Mouse (Mus musculus): ENCODE data around the gene Arid5a. TPM values are rescaled to one million over a fixed set of nuclear protein-coding genes. Genes with fewer than 3 reads are reported as not detected.

Arid5a gene
- polyA plus RNA-seq, 2 experiments = 1.1 to 1.9 TPM

DNA sequence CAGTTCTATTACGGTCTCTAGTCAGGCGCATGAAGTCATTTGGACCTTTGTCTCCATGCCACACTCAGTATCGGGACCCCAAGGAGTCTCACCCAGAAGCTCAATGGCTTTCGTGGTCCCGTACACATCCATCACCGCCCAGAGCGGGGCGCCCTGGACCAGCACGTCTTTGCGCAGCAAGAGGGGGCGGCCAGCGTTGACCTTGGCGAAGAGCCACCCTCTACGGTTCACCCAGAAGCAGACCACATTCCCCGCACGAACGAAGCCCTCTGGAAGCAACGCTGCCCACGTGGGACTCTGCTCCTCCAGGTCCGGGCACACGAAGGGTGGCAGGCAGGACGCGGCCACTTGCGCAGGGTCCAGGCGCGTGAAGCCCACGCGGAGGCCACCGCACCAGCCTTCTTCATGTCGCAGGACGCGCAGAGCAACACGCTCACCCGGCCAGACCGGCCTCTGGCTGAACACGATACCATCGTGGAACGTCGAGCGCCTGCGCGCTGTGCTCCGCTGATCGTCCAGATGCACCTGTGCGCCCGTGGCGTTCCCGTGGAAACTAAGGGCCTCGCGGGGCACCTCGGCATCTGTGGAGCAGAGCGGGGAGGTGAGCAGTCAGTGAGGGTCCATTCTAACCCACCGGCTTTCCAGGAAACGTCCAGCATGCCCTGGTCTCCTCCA lies 38.3 kb upstream of the Arid5a start:
- no peak overlapping the region for H3K4me3 ChIP-seq (ENCODE audit: insufficient read depth in 1 of 2, low read depth in 2 of 2, low read length in 2 of 2)
- no peak overlapping the region for H3K4me2 ChIP-seq (ENCODE audit: low read depth)
- no peaks in the 10 kb centered on the region for H3K9me3 ChIP-seq (ENCODE audit: control insufficient read depth, low read length)
- no peaks in the 10 kb centered on the region for H3K27me3 ChIP-seq (ENCODE audit: control insufficient read depth, insufficient read depth, low read length)
- no peak overlapping the region for H3K27ac ChIP-seq
- no peak overlapping the region for H3K9ac ChIP-seq (replicated peaks)
- H3K36me3 ChIP-seq (replicated peaks; ENCODE audit: control insufficient read depth, insufficient read depth, low read depth) = no peaks in the 10 kb centered on the region
- no peak for DNase-seq (ENCODE audit: low read depth in 3 of 3, low spot score in 3 of 3)
- no peak for ATAC-seq (ENCODE audit: insufficient read depth)
- peaks cover 4 to 32% of the 10 kb centered on the region in 2 experiments; a peak in 2 of 4 replicates for H3K4me1 ChIP-seq (replicated peaks; ENCODE audit: control insufficient read depth in 2 of 2, insufficient read depth in 2 of 2, low read length in 1 of 2)
- 75% methylated on average over 54 of the region's 54 CpGs for WGBS (ENCODE audit: insufficient replicate concordance)
- no peak for TF ChIP-seq EP300 (IDR thresholded peaks at IDR 0.05; ENCODE audit: low read depth)
- TF ChIP-seq CTCF (IDR thresholded peaks at IDR 0.05; ENCODE audit: low read depth) = no peak

DNA sequence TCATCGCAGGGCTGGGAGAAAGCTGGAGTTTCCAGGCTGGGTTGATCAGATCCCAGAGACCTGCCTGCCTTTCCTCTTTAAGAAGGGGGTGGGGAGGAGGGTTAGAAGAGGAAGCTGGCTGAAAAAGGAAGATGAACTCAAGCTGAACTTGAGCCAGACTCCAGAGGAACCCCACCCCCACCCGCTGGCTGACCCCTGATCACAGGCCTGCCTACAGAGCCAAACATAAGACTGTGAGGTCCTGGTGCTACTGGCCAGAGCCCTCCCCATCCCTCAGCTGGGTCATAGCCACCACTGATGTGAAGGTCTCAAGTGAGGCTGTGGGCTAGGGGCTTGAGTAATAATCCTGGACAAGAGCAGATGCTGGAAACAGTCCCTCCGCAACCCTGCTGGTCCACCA lies 36.9 kb upstream of the Arid5a start:
- ATAC-seq (ENCODE audit: insufficient read depth) = no peak
- TF ChIP-seq CTCF (IDR thresholded peaks at IDR 0.05; ENCODE audit: low read depth) = no peak
- no peak for TF ChIP-seq EP300 (IDR thresholded peaks at IDR 0.05; ENCODE audit: low read depth)
- 29% methylated on average over 3 of the region's 3 CpGs for WGBS (ENCODE audit: insufficient replicate concordance)
- no peak for DNase-seq (ENCODE audit: low read depth in 3 of 3, low spot score in 3 of 3)
- H3K4me3 ChIP-seq (ENCODE audit: insufficient read depth in 1 of 2, low read depth in 2 of 2, low read length in 2 of 2) = no peak overlapping the region
- no peaks in the 10 kb centered on the region for H3K27me3 ChIP-seq (ENCODE audit: control insufficient read depth, insufficient read depth, low read length)
- H3K9me3 ChIP-seq (ENCODE audit: control insufficient read depth, low read length) = no peaks in the 10 kb centered on the region
- H3K9ac ChIP-seq (replicated peaks) = no peak overlapping the region
- no peaks in the 10 kb centered on the region for H3K36me3 ChIP-seq (replicated peaks; ENCODE audit: control insufficient read depth, insufficient read depth, low read depth)
- H3K27ac ChIP-seq = no peak overlapping the region
- peaks cover 4 to 32% of the 10 kb centered on the region in 2 experiments; a peak in 2 of 4 replicates for H3K4me1 ChIP-seq (replicated peaks; ENCODE audit: control insufficient read depth in 2 of 2, insufficient read depth in 2 of 2, low read length in 1 of 2)
- H3K4me2 ChIP-seq (ENCODE audit: low read depth) = no peak overlapping the region

DNA sequence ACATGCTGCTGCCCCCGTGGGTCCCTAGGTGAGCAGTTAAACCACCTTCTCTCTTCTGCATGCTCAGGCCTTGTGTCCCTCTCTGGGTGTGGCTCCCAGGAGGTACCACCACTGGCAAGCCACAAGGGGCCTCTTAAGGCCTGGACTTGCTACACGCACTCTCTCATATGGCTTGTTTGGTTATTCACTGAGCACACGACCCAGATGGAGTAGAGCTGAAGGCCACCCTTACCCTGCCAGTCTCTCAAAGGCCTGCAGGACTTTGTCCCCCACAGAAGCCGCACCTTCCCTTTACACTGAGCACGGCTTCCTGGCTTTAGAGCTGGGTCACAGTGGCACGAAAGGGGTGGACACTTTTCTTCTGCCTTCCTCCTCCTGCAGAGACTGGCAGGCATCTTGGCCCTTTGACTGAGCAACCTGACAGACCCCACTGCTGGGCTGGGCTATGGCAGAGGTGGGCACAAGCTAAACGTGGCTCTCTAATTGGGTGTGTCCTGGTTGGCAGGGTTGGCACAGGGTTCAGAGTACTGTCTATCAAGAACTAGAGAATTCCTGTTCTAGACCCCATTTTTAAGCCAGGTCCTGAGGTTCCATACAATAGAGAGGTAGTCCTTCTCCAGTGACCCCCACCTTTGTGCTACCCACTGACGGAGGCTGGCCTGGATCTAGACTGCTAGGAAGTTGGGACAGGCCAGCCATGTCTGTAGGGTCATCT lies 35.9 kb upstream of the Arid5a start:
- no peaks in the 10 kb centered on the region for H3K36me3 ChIP-seq (replicated peaks; ENCODE audit: control insufficient read depth, insufficient read depth, low read depth)
- no peak overlapping the region for H3K9ac ChIP-seq (replicated peaks)
- H3K27me3 ChIP-seq (ENCODE audit: control insufficient read depth, insufficient read depth, low read length) = no peaks in the 10 kb centered on the region
- H3K4me2 ChIP-seq (ENCODE audit: low read depth) = no peak overlapping the region
- ATAC-seq (ENCODE audit: insufficient read depth) = no peak
- no peak overlapping the region for H3K4me3 ChIP-seq (ENCODE audit: insufficient read depth in 1 of 2, low read depth in 2 of 2, low read length in 2 of 2)
- peaks cover 4 to 39% of the 10 kb centered on the region in 2 experiments; a peak in 2 of 4 replicates for H3K4me1 ChIP-seq (replicated peaks; ENCODE audit: control insufficient read depth in 2 of 2, insufficient read depth in 2 of 2, low read length in 1 of 2)
- DNase-seq (ENCODE audit: low read depth in 3 of 3, low spot score in 3 of 3) = no peak
- no peak for TF ChIP-seq EP300 (IDR thresholded peaks at IDR 0.05; ENCODE audit: low read depth)
- TF ChIP-seq CTCF (IDR thresholded peaks at IDR 0.05; ENCODE audit: low read depth) = no peak
- 28% methylated on average over 8 of the region's 8 CpGs for WGBS (ENCODE audit: insufficient replicate concordance)
- H3K27ac ChIP-seq = no peak overlapping the region
- no peaks in the 10 kb centered on the region for H3K9me3 ChIP-seq (ENCODE audit: control insufficient read depth, low read length)

DNA sequence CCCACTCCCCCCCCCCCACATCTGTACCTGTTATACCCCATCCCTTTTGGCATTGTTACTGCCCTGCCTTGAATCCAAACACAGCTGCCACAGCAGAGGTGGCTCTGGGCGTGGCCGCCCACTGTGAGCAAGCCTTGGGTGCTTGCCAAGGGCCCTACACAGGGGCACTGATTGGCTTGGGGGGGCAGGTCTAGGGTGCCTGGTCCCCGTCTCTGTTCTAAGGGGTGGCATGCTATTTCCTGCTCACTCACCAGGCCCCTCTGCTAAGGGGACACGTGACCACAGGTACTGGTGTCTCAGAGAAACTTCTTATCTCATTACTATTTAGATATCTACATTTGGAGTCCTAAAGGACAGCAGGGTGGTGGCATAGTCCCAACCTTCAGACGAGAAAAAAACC lies 35.0 kb upstream of the Arid5a start:
- Histone ChIP-seq H3K4me2 (ENCODE audit: low read depth) (peak overlapping the region; percentile 47), H3K9ac (replicated peaks) (no peak overlapping the region), H3K27me3 (ENCODE audit: control insufficient read depth, insufficient read depth, low read length) (no peaks in the 10 kb centered on the region), H3K27ac (no peak overlapping the region), H3K4me1 (replicated peaks; ENCODE audit: control insufficient read depth in 2 of 2, insufficient read depth in 2 of 2, low read length in 1 of 2) (peaks cover 4 to 39% of the 10 kb centered on the region in 2 experiments; a peak in 2 of 4 replicates), H3K36me3 (replicated peaks; ENCODE audit: control insufficient read depth, insufficient read depth, low read depth) (no peaks in the 10 kb centered on the region), H3K4me3 (ENCODE audit: insufficient read depth in 1 of 2, low read depth in 2 of 2, low read length in 2 of 2) (no peak overlapping the region; a peak in 1 of 4 replicates), H3K9me3 (ENCODE audit: control insufficient read depth, low read length) (no peaks in the 10 kb centered on the region)
- DNase-seq (ENCODE audit: low read depth in 3 of 3, low spot score in 3 of 3) (no peak), ATAC-seq (ENCODE audit: insufficient read depth) (no peak)
- no peak for TF ChIP-seq EP300 (IDR thresholded peaks at IDR 0.05; ENCODE audit: low read depth)
- TF ChIP-seq CTCF (IDR thresholded peaks at IDR 0.05; ENCODE audit: low read depth) = no peak
- WGBS (ENCODE audit: insufficient replicate concordance) = 11% methylated on average over 5 of the region's 5 CpGs

DNA sequence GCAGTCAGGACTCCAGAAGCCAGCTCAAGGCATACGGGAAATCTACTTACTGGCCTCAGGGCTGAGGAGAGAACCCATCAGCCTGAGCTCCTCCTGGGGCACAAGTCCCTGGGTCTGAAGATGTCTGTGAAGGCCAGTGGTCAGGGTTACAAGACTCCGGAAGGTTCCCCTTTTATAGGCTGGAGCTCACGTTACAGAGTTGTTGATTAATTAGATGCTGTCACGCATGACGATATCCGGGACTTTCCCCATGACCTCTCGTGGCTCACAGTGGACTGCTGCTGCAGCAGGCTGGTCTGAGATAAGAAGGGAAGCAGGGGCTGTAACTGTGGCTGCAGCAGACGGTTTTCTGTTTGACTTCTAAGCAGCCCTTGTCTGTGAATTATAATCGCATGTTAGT lies 34.2 kb upstream of the Arid5a start:
- Histone ChIP-seq H3K36me3 (replicated peaks; ENCODE audit: control insufficient read depth, insufficient read depth, low read depth) (no peaks in the 10 kb centered on the region), H3K9ac (replicated peaks) (no peak overlapping the region), H3K4me1 (replicated peaks; ENCODE audit: control insufficient read depth in 2 of 2, insufficient read depth in 2 of 2, low read length in 1 of 2) (peaks cover 4 to 39% of the 10 kb centered on the region in 2 experiments; a peak in 2 of 4 replicates), H3K4me3 (ENCODE audit: insufficient read depth in 1 of 2, low read depth in 2 of 2, low read length in 2 of 2) (peak overlapping the region; percentile 17 to 20; a peak in 3 of 4 replicates), H3K27ac (no peak overlapping the region), H3K27me3 (ENCODE audit: control insufficient read depth, insufficient read depth, low read length) (no peaks in the 10 kb centered on the region), H3K4me2 (ENCODE audit: low read depth) (peak overlapping the region; percentile 47), H3K9me3 (ENCODE audit: control insufficient read depth, low read length) (no peaks in the 10 kb centered on the region)
- ATAC-seq (ENCODE audit: insufficient read depth) (peak; percentile 50), DNase-seq (ENCODE audit: low read depth in 3 of 3, low spot score in 3 of 3) (peak; percentile 42 to 62 (median 43))
- 2% methylated on average over 9 of the region's 9 CpGs for WGBS (ENCODE audit: insufficient replicate concordance)
- TF ChIP-seq CTCF (IDR thresholded peaks at IDR 0.05; ENCODE audit: low read depth) = no peak
- TF ChIP-seq EP300 (IDR thresholded peaks at IDR 0.05; ENCODE audit: low read depth) = no peak
